Mouse (Mus musculus) hindbrain, embryonic 14.5 days (tissue): ENCODE data around the gene F5. TPM values are rescaled to one million over a fixed set of nuclear protein-coding genes. Genes with fewer than 3 reads are reported as not detected.

ENCODE experiments used
- ATAC-seq: fragments of 200-750 bp; cut with Nextera tagmentation; 2 replicates; pipeline ENCODE4 v1.8.0; 2017; ENCODE audit warnings: moderate number of reproducible peaks, mild to moderate bottlenecking, moderate TSS enrichment, moderate library complexity; ENCODE audit not compliant: low FRiP score
- DNase-seq: peaks from one replicate; pipeline ENCODE4 v3.0.0-alpha.2; 2015; ENCODE audit warnings: low spot score
- H3K27ac ChIP-seq: fragments of 300-500 bp; sonication (generic); 2 replicates; pipeline ENCODE4 v1.5.1; 2014; ENCODE audit warnings: mild to moderate bottlenecking, moderate library complexity
- H3K27me3 ChIP-seq: fragments of 300-500 bp; sonication (generic); 2 replicates; pipeline ENCODE4 v1.6.1; 2014; ENCODE audit warnings: mild to moderate bottlenecking, low read length, mixed read lengths; ENCODE audit not compliant: control insufficient read depth, insufficient read depth
- H3K36me3 ChIP-seq: fragments of 300-500 bp; sonication (generic); replicated peaks from 2 replicates; pipeline ENCODE4 v1.6.1; 2014; ENCODE audit not compliant: control insufficient read depth, insufficient read depth
- H3K4me1 ChIP-seq: fragments of 300-500 bp; sonication (generic); replicated peaks from 2 replicates; pipeline ENCODE4 v1.6.1; 2014; ENCODE audit warnings: antibody characterized with exemption, low read length, mixed read lengths; ENCODE audit not compliant: control insufficient read depth, insufficient read depth
- H3K4me2 ChIP-seq: fragments of 300-500 bp; sonication (generic); replicated peaks from 2 replicates; pipeline ENCODE4 v1.6.1; 2014; ENCODE audit warnings: mild to moderate bottlenecking, moderate library complexity
- H3K4me3 ChIP-seq: fragments of 300-500 bp; sonication (generic); replicated peaks from 2 replicates; pipeline ENCODE4 v1.5.1; 2014; ENCODE audit warnings: mild to moderate bottlenecking, low read length
- H3K9ac ChIP-seq: fragments of 300-500 bp; sonication (generic); 2 replicates; pipeline ENCODE4 v1.6.1; 2014
- H3K9me3 ChIP-seq: fragments of 300-500 bp; sonication (generic); 2 replicates; pipeline ENCODE4 v1.6.1; 2016; ENCODE audit warnings: low read length; ENCODE audit not compliant: control insufficient read depth
- WGBS: fragments of 180-500 bp; shearing (Covaris S2); extraction: QIAGEN DNeasy Blood & Tissue Kit; methylation state at CpG from one replicate; pipeline ENCODE4 v1.1.7; 2014; 5-methylcytosine and 5-hydroxymethylcytosine counted together
- polyA plus RNA-seq: library from polyadenylated mRNA; unstranded; fragments of >200 nt; fragmentation: Nextera tagmentation; extraction: Ambion mirVana; gene quantifications from 2 replicates; pipeline ENCODE4 v1.2.1, GENCODE M21; 2014

F5 gene
- polyA plus RNA-seq, 1 experiment from 2014 or later, result 0.24 TPM

- Histone ChIP-seq H3K4me3 (no peak overlapping the region), H3K36me3 (peaks cover 6% of the 10 kb centered on the region; the same call in 1 of the 2 replicates), H3K9ac (no peak overlapping the region), H3K27ac (no peak overlapping the region), H3K4me1 (peaks cover 11% of the 10 kb centered on the region), H3K9me3 (no peaks in the 10 kb centered on the region), H3K4me2 (no peak overlapping the region), H3K27me3 (no peaks in the 10 kb centered on the region)
- ATAC-seq (no peak), DNase-seq (no peak)
- 82% methylated on average over 3 of the region's 3 CpGs for WGBS
Measured at GRCm38 (mm10) chr1:164254836-164255235, 103.2 kb downstream of the F5 start.

- Histone ChIP-seq H3K9ac (no peak overlapping the region), H3K4me3 (no peak overlapping the region), H3K27ac (no peak overlapping the region), H3K36me3 (peaks cover 22% of the 10 kb centered on the region), H3K27me3 (no peaks in the 10 kb centered on the region), H3K4me2 (no peak overlapping the region), H3K9me3 (no peaks in the 10 kb centered on the region), H3K4me1 (no peaks in the 10 kb centered on the region)
- DNase-seq, result no peak
- WGBS, result 85% methylated on average over 16 of the region's 16 CpGs
- no peak for ATAC-seq
Measured at GRCm38 (mm10) chr1:164260171-164261028, 108.8 kb downstream of the F5 start.

DNA sequence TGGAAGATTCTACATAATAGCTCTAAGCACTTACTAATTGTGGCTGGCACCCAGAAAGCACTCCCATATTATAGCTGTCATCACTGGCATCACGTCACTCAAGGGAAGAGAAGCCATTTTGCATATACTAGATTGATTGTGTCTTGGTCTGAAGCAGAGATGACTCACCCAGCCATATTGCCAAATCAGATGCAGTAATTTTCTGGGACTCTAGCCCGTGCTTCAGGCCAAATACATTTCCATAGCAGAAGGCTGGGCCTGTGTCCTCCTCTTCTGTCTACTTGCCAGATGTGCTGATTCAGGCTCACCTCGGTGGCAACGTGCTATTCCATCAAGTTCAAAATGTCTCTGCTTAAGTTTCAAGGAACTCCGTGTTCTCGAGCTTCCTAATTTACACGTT, 109.9 kb downstream of the F5 start:
- 93% methylated on average over 7 of the region's 7 CpGs for WGBS
- Histone ChIP-seq H3K36me3 (peaks cover 22% of the 10 kb centered on the region), H3K9ac (no peak overlapping the region), H3K27ac (no peak overlapping the region), H3K27me3 (no peaks in the 10 kb centered on the region), H3K9me3 (no peaks in the 10 kb centered on the region), H3K4me1 (no peaks in the 10 kb centered on the region), H3K4me3 (no peak overlapping the region), H3K4me2 (no peak overlapping the region)
- ATAC-seq, result no peak
- DNase-seq, result no peak

Other genes with a start within 250 kb of the F5 start
- 16.6 and 19.1 TPM in 2 replicates for gene Scyl3, start 222.7 kb upstream of the F5 start, polyA plus RNA-seq
- 5.5 and 5.7 TPM in 2 replicates for gene BC055324, start 157.0 kb upstream of the F5 start, polyA plus RNA-seq
- gene Mettl18, start 156.9 kb upstream of the F5 start, polyA plus RNA-seq, result 8.2 and 9.1 TPM in 2 replicates
- gene Sele, start 103.6 kb upstream of the F5 start, polyA plus RNA-seq, result not detected in 2 replicates
- 0.13 TPM in 1 of 2 replicates, not detected in the other for gene Sell, start 89.9 kb upstream of the F5 start, polyA plus RNA-seq
- not detected in 2 replicates for gene Selp, start 36.6 kb upstream of the F5 start, polyA plus RNA-seq
- gene Slc19a2, start 97.2 kb downstream of the F5 start, polyA plus RNA-seq, result 8.1 and 11.8 TPM in 2 replicates
- gene Ccdc181, start 123.7 kb downstream of the F5 start, polyA plus RNA-seq, result 23.4 and 24.5 TPM in 2 replicates
- 25.8 and 26.2 TPM in 2 replicates for gene Nme7, start 152.3 kb downstream of the F5 start, polyA plus RNA-seq
- 25.8 and 29.2 TPM in 2 replicates for gene Blzf1, start 155.7 kb downstream of the F5 start, polyA plus RNA-seq